Mouse (Mus musculus) frontal cortex, adult 2 months (tissue): Measurements from ENCODE around the gene Pdhb. TPM values are rescaled to one million over a fixed set of nuclear protein-coding genes. Genes with fewer than 3 reads are reported as not detected.
"Not testable (repeated sequence)": the region's sequence is repeated elsewhere in the genome, so short reads cannot be mapped to it uniquely, and the experiment has no call there.

Source experiments
- DNase-seq, 2 experiments: peaks; one replicate each; pipeline ENCODE4 v3.0.0; 2022; ENCODE audit warnings: low spot score in 1 of 2; ENCODE audit errors: extremely low spot score in 1 of 2
- polyA plus RNA-seq: library from polyadenylated mRNA; depleted of rRNA; stranded (reverse); fragments of >200 nt; gene quantifications from 2 replicates; pipeline ENCODE4 v1.2.3, GENCODE M21; 2012; rRNA removed

Gene Pdhb
- polyA plus RNA-seq, 1 experiment = 220 TPM

GRCm38 (mm10) chr14:8141131-8141530 lies 31.7 kb downstream of the Pdhb start:
- DNase-seq = no peak

- DNase-seq = no peak
These were observed 32.8 kb downstream of the Pdhb start for GRCm38 (mm10) chr14:8139724-8140710.

GRCm38 (mm10) chr14:8135130-8135529 lies 37.7 kb downstream of the Pdhb start:
- DNase-seq = peak; percentile 63 to 79

GRCm38 (mm10) chr14:8134234-8134633 lies 38.6 kb downstream of the Pdhb start:
- no peak for DNase-seq

GRCm38 (mm10) chr14:8132789-8133188 lies 40.0 kb downstream of the Pdhb start:
- peak in 1 of 2 experiments; percentile 38 for DNase-seq

GRCm38 (mm10) chr14:8127971-8128370 lies 44.9 kb downstream of the Pdhb start:
- no peak for DNase-seq

GRCm38 (mm10) chr14:8124046-8124881 lies 48.6 kb downstream of the Pdhb start:
- no peak for DNase-seq

- not testable (repeated sequence) for DNase-seq
These were observed 49.2 kb downstream of the Pdhb start for GRCm38 (mm10) chr14:8123611-8124010.

GRCm38 (mm10) chr14:8123141-8123540 lies 49.7 kb downstream of the Pdhb start:
- DNase-seq = no peak

- no peak for DNase-seq
These were observed 52.9 kb downstream of the Pdhb start for GRCm38 (mm10) chr14:8119904-8120303.

GRCm38 (mm10) chr14:8119454-8119853 lies 53.4 kb downstream of the Pdhb start:
- no peak for DNase-seq

- DNase-seq = no peak
These were observed 55.5 kb downstream of the Pdhb start for GRCm38 (mm10) chr14:8117371-8117770.

Other genes starting within 250 kb of the Pdhb start
- gene Gm45521, start 215.7 kb downstream of the Pdhb start, polyA plus RNA-seq = not detected in 2 replicates
- 0.08 TPM in 2 replicates for gene Dnase1l3, start 178.5 kb downstream of the Pdhb start, polyA plus RNA-seq
- 46.4 and 50.4 TPM in 2 replicates for gene Abhd6, start 170.1 kb downstream of the Pdhb start, polyA plus RNA-seq
- 30.6 and 30.7 TPM in 2 replicates for gene Rpp14, start 92.7 kb downstream of the Pdhb start, polyA plus RNA-seq
- gene Pxk, start 74.8 kb downstream of the Pdhb start, polyA plus RNA-seq = 44.9 and 46.5 TPM in 2 replicates
- gene Kctd6, start 41.1 kb upstream of the Pdhb start, polyA plus RNA-seq = 35.9 and 36.3 TPM in 2 replicates
- gene Acox2, start 86.3 kb upstream of the Pdhb start, polyA plus RNA-seq = 0.15 and 0.26 TPM in 2 replicates
- 323 and 391 TPM in 2 replicates for gene Fam107a, start 145.0 kb upstream of the Pdhb start, polyA plus RNA-seq
- gene Oit1, start 205.7 kb upstream of the Pdhb start, polyA plus RNA-seq = not detected in 2 replicates